Mouse (Mus musculus) midbrain, embryonic 11.5 days (tissue): ENCODE data around the gene Rfxank. TPM values are rescaled to one million over a fixed set of nuclear protein-coding genes. Genes with fewer than 3 reads are reported as not detected.

Experiments used
- ATAC-seq: fragments of 200-750 bp; cut with Nextera tagmentation; 2 replicates; pipeline ENCODE4 v1.8.0; 2017; ENCODE audit warnings: moderate TSS enrichment, moderate library complexity; ENCODE audit not compliant: low FRiP score
- DNase-seq: peaks from one replicate; pipeline ENCODE4 v3.0.0; 2015; ENCODE audit warnings: low spot score; ENCODE audit errors: missing footprints
- H3K27ac ChIP-seq: fragments of 300-500 bp; sonication (generic); 2 replicates; pipeline ENCODE4 v1.5.1; 2014; ENCODE audit warnings: low read depth, low read length
- H3K27me3 ChIP-seq: fragments of 300-500 bp; sonication (generic); 2 replicates; pipeline ENCODE4 v1.6.1; 2014; ENCODE audit warnings: mild to moderate bottlenecking, low read length, moderate library complexity, mixed read lengths; ENCODE audit not compliant: control insufficient read depth, insufficient read depth
- H3K36me3 ChIP-seq: fragments of 300-500 bp; sonication (generic); 2 replicates; pipeline ENCODE4 v1.6.1; 2014; ENCODE audit warnings: mild to moderate bottlenecking, low read length, moderate library complexity, mixed read lengths; ENCODE audit not compliant: control insufficient read depth, insufficient read depth
- H3K4me1 ChIP-seq: fragments of 300-500 bp; sonication (generic); 2 replicates; pipeline ENCODE4 v1.6.1; 2014; ENCODE audit warnings: low read length; ENCODE audit not compliant: control insufficient read depth, insufficient read depth
- H3K4me2 ChIP-seq: fragments of 300-500 bp; sonication (generic); 2 replicates; pipeline ENCODE4 v1.6.1; 2014; ENCODE audit warnings: mild to moderate bottlenecking, moderate library complexity
- H3K4me3 ChIP-seq: fragments of 300-500 bp; sonication (generic); 2 replicates; pipeline ENCODE4 v1.5.1; 2014; ENCODE audit warnings: low read depth, low read length
- H3K9ac ChIP-seq: fragments of 300-500 bp; sonication (generic); 2 replicates; pipeline ENCODE4 v1.6.1; 2014; ENCODE audit warnings: low read length
- H3K9me3 ChIP-seq: fragments of 300-500 bp; sonication (generic); 2 replicates; pipeline ENCODE4 v1.6.1; 2016; ENCODE audit warnings: low read length; ENCODE audit not compliant: control insufficient read depth
- WGBS: fragments of 180-500 bp; shearing (Covaris S2); extraction: QIAGEN DNeasy Blood & Tissue Kit; methylation state at CpG from one replicate; pipeline ENCODE4 v1.1.7; 2014; 5-methylcytosine and 5-hydroxymethylcytosine counted together
- polyA plus RNA-seq: library from polyadenylated mRNA; unstranded; fragments of >200 nt; fragmentation: Nextera tagmentation; extraction: Ambion mirVana; gene quantifications from 2 replicates; pipeline ENCODE4 v1.2.1, GENCODE M21; 2014

Rfxank gene
- 10.8 and 11.7 TPM in 2 replicates for polyA plus RNA-seq

DNA sequence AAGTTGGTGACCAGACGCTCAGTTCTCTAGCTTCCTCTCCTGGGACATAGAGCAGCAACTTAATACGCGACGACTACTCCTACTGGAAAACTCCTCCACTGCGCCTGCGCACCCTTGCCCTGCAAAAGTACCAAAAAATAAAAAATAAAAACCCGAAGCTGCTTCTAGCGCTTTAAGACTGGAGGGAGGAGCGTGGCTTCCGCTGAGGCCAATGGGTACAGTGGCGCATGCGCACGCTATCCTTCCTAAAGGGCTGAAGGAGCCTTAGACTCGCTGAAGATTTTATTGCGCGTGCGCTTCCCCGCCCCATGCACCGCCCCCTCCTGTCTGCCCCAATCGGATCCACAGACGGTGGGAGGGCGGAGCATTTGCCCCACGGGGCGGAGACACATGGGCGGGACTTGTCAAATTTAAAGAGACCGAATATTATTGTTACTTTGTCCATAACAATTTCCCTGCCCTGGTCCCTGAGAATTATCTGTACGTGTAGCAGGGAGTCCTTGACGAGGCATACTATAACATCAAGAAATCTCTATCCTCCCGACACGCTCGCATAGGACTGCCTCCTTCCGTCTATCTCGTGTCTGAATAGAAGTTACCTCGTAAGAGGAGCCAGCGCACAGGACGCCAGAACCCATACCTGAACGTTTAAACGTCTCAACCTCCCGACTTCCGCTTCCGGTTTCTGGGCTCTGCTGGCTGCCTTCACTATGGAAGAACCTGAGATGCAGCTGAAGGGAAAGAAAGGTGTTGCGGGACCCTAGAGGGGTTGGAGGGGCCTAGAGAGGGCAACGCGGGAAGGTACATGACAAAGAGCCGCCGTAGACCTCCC lies at the start of gene Rfxank, which contains the start of the genes Borcs8 and Mef2b:
Rfxank (minus strand) TSS at position 129 of the 832 bp plus-strand sequence.
Borcs8 (plus strand) TSS at position 474 of the 832 bp plus-strand sequence.
Mef2b (plus strand) TSS at position 686 of the 832 bp plus-strand sequence.
- peak within 1 kb of the TSS; percentile 60 for H3K4me3 ChIP-seq
- H3K9ac ChIP-seq, result peak within 1 kb of the TSS; percentile 74
- H3K9me3 ChIP-seq, result no peaks in the 10 kb centered on the region
- peak; percentile 100 for DNase-seq
- peak within 1 kb of the TSS; percentile 10 for H3K27ac ChIP-seq
- peak within 1 kb of the TSS; percentile 81 for H3K4me2 ChIP-seq
- no peaks in the 10 kb centered on the region for H3K36me3 ChIP-seq
- peak; percentile 98 for ATAC-seq
- WGBS, result under 1% methylated on average over 46 of the region's 46 CpGs
- H3K27me3 ChIP-seq, result no peaks in the 10 kb centered on the region
- peaks cover 17% of the 10 kb centered on the region for H3K4me1 ChIP-seq

GRCm38 (mm10) chr8:70188707-70189106 lies 49.8 kb upstream of the Rfxank start:
- no peak overlapping the region for H3K27ac ChIP-seq
- H3K4me2 ChIP-seq, result no peak overlapping the region
- H3K36me3 ChIP-seq, result no peaks in the 10 kb centered on the region
- no peak overlapping the region for H3K4me3 ChIP-seq
- WGBS, result 69% methylated on average over 7 of the region's 7 CpGs
- H3K9me3 ChIP-seq, result no peaks in the 10 kb centered on the region
- no peak for ATAC-seq
- no peak overlapping the region for H3K9ac ChIP-seq
- DNase-seq, result no peak
- no peaks in the 10 kb centered on the region for H3K27me3 ChIP-seq
- H3K4me1 ChIP-seq, result no peaks in the 10 kb centered on the region

DNA sequence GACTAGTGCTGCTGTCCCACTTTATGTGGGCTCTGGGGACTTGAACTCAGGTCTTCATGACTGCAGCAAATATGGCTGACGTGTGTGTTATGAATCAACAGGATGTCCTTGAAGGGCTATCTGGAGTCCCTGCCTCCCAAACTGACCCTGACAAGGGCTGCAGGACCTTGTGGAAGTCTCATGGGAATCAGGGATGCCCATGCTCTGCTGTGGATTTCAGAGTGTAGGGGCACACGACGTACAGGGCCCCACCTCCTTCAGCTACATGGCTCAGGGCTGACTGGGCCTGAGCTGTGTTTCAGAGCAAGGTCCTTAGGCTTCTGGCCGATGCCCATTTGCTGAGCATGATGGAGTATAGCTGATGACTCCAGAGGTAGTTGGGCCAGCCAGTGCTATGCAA lies 44.2 kb upstream of the Rfxank start:
- WGBS, result 93% methylated on average over 4 of the region's 4 CpGs

GRCm38 (mm10) chr8:70181903-70182252 lies 42.9 kb upstream of the Rfxank start:
- H3K4me1 ChIP-seq, result no peaks in the 10 kb centered on the region
- DNase-seq, result no peak
- H3K27ac ChIP-seq, result no peak overlapping the region
- H3K4me3 ChIP-seq, result no peak overlapping the region
- no peaks in the 10 kb centered on the region for H3K9me3 ChIP-seq
- 0 out of 2 replicates have a peak, but pooled peaks have one; percentile 26 for ATAC-seq
- H3K36me3 ChIP-seq, result peaks cover under 1% of the 10 kb centered on the region; the same call in 1 of the 2 replicates
- no peak overlapping the region for H3K9ac ChIP-seq
- H3K4me2 ChIP-seq, result no peak overlapping the region
- WGBS, result 73% methylated on average over 2 of the region's 2 CpGs
- H3K27me3 ChIP-seq, result no peaks in the 10 kb centered on the region

More for the DNA sequence above, 44.2 kb upstream of the Rfxank start:
- DNase-seq, result no peak
- no peak for ATAC-seq
- H3K9me3 ChIP-seq, result no peaks in the 10 kb centered on the region
- no peaks in the 10 kb centered on the region for H3K4me1 ChIP-seq
- no peak overlapping the region for H3K4me3 ChIP-seq
- no peak overlapping the region for H3K9ac ChIP-seq
- no peak overlapping the region for H3K4me2 ChIP-seq
- H3K36me3 ChIP-seq, result no peaks in the 10 kb centered on the region; the same call in 1 of the 2 replicates
- H3K27ac ChIP-seq, result no peak overlapping the region
- H3K27me3 ChIP-seq, result no peaks in the 10 kb centered on the region

GRCm38 (mm10) chr8:70181212-70181902 lies 42.4 kb upstream of the Rfxank start:
- H3K4me2 ChIP-seq, result no peak overlapping the region
- H3K27me3 ChIP-seq, result no peaks in the 10 kb centered on the region
- DNase-seq, result no peak
- H3K9me3 ChIP-seq, result no peaks in the 10 kb centered on the region
- H3K4me3 ChIP-seq, result no peak overlapping the region
- WGBS, result 83% methylated on average over 15 of the region's 16 CpGs
- peaks cover 3% of the 10 kb centered on the region; the same call in 1 of the 2 replicates for H3K36me3 ChIP-seq
- H3K4me1 ChIP-seq, result no peaks in the 10 kb centered on the region
- ATAC-seq, result peak; percentile 23; the same call in 1 of the 2 replicates
- H3K27ac ChIP-seq, result no peak overlapping the region
- H3K9ac ChIP-seq, result no peak overlapping the region

DNA sequence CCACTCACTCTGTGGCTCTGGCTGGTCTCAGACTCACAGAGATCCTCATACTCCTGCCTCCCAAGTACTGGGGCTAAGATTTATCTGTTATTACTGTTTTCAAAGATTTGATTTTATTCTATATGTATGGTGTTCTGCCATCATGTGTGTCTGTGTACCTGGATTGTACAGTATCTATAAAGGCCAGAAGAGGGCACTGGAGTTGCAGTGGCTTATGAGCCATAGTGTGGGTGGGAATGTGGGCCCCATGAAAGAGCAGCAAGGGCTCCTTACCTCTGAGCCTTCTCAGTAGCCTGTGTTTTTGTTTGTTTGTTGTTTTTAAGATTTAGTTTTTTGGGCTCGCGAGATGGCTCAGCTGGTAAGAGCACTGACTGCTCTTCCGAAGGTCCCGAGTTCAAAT lies 40.1 kb upstream of the Rfxank start:
- H3K9ac ChIP-seq, result no peak overlapping the region
- DNase-seq (peak; percentile 78), ATAC-seq (no peak)
- H3K27me3 ChIP-seq, result no peaks in the 10 kb centered on the region
- H3K4me2 ChIP-seq, result no peak overlapping the region
- no peaks in the 10 kb centered on the region for H3K9me3 ChIP-seq
- 97% methylated on average over 4 of the region's 4 CpGs for WGBS
- H3K4me1 ChIP-seq, result peaks cover under 1% of the 10 kb centered on the region; the same call in 1 of the 2 replicates
- H3K4me3 ChIP-seq, result no peak overlapping the region
- peaks cover 3% of the 10 kb centered on the region; the same call in 1 of the 2 replicates for H3K36me3 ChIP-seq
- no peak overlapping the region for H3K27ac ChIP-seq

DNA sequence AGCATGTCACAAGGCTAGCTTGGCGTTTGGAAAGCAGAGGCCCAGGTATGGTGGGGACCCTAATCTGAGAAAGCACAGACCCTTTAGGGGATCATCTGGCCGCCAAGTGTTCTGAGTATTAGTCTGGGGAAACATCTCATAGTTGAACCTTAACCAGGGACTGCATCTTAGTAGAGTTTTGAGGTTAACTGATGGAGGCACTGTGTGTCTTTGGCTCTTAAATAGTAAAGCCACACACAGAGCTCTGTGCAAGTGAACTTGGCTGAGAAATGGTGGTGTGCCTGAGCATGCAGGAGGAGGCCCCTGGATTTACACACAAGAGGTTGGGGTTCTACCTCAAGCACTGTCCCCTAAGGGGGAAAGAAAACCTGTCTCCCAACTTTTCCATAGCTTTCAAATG lies 39.3 kb upstream of the Rfxank start:
- no peak overlapping the region for H3K4me3 ChIP-seq
- H3K36me3 ChIP-seq, result peaks cover 3% of the 10 kb centered on the region; the same call in 1 of the 2 replicates
- ATAC-seq (no peak), DNase-seq (peak; percentile 23)
- H3K27me3 ChIP-seq, result no peaks in the 10 kb centered on the region
- no peak overlapping the region for H3K27ac ChIP-seq
- 91% methylated on average over 2 of the region's 2 CpGs for WGBS
- H3K4me1 ChIP-seq, result peaks cover 6% of the 10 kb centered on the region; the same call in 1 of the 2 replicates
- H3K4me2 ChIP-seq, result no peak overlapping the region
- H3K9me3 ChIP-seq, result no peaks in the 10 kb centered on the region
- no peak overlapping the region for H3K9ac ChIP-seq

GRCm38 (mm10) chr8:70174079-70174478 lies 35.1 kb upstream of the Rfxank start:
- DNase-seq (peak; percentile 81), ATAC-seq (no peak)
- H3K9me3 ChIP-seq, result no peaks in the 10 kb centered on the region
- H3K9ac ChIP-seq, result 0 out of 2 replicates have a peak overlapping the region, but pooled peaks have one; percentile 30
- H3K4me1 ChIP-seq, result peaks cover 10% of the 10 kb centered on the region; the same call in 1 of the 2 replicates
- H3K27me3 ChIP-seq, result no peaks in the 10 kb centered on the region
- no peak overlapping the region for H3K27ac ChIP-seq
- H3K4me2 ChIP-seq, result no peak overlapping the region
- no peak overlapping the region for H3K4me3 ChIP-seq
- WGBS, result 92% methylated on average over 7 of the region's 7 CpGs
- peaks cover 3% of the 10 kb centered on the region; the same call in 1 of the 2 replicates for H3K36me3 ChIP-seq
